Mouse (Mus musculus) T-cell, adult 2 months (primary cell): ENCODE measurements around the gene Pigz.
A peak's percentile ranks its signal among the peaks of the same experiment; 100 is the strongest.

Experiments
- DNase-seq: peaks from one replicate; pipeline ENCODE4 v3.0.0; 2022; ENCODE audit warnings: low spot score

The Pigz gene

GRCm38 (mm10) chr16:31933751-31934549 lies at the start of gene Pigz:
Gene Pigz, plus strand, starts transcription at chr16:31933851.
- no peak for DNase-seq

DNA sequence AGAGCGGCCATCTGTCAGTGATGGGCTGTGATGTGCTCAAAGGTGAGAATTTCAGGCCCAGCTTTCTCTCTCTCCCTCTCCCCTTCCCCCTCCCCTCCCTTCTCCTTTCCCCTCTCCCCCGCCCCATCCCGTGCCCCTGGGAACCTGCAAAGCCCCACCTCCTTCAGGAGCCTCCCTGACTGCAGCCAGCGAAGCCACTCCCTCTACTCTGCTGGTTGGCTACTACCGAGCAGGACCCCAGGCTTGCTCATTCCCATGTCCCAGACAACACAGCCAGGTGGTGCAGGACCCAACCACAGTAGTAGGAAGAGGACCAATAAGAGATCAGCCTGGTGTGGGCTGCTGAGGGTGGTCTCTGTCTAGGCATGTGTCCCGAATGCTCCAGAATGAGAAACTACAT lies 49.7 kb upstream of the Pigz start:
- no peak for DNase-seq

- DNase-seq, result no peak
These were observed 42.7 kb upstream of the Pigz start for GRCm38 (mm10) chr16:31890907-31891306.

DNA sequence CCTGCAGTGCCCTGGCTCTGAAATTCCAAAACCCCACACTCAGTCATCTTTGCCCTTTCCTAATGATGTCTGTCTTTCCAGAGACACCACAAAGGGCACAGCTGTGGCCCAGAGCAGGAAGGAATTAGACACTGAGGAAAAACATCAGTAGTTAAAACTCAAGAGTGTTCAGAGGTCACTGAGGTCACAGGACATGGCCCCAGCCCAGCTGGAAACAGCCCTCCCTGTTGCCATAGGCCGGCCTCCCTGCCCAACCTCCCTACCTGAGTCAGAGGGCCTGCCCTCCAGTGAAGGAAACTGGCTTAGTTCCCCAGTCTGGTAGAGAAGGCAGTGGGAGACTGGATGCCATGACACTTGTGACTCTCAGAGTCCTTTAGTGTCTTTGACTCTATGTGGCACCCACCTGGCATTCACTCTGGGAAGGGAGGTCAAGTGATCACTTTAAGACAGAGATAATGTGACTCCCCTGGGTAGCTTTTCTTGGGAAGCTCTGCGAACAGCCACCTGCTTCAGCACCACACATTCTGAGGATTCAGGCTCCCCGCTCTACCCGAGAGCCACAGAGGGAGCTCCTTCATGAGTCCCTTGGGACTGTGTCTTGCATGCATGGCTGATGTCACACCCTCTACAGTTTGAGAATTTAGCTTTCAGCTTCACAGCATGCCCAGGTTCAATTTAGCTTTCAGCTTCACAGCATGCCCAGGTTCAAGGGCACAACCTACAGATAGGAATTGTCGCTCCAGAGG lies 40.1 kb upstream of the Pigz start:
- DNase-seq, result no peak

- no peak for DNase-seq
These were observed 36.5 kb upstream of the Pigz start for GRCm38 (mm10) chr16:31896971-31897774.

GRCm38 (mm10) chr16:31898546-31899326 lies 34.9 kb upstream of the Pigz start:
- no peak for DNase-seq

GRCm38 (mm10) chr16:31901886-31902285 lies 31.8 kb upstream of the Pigz start:
- no peak for DNase-seq

DNA sequence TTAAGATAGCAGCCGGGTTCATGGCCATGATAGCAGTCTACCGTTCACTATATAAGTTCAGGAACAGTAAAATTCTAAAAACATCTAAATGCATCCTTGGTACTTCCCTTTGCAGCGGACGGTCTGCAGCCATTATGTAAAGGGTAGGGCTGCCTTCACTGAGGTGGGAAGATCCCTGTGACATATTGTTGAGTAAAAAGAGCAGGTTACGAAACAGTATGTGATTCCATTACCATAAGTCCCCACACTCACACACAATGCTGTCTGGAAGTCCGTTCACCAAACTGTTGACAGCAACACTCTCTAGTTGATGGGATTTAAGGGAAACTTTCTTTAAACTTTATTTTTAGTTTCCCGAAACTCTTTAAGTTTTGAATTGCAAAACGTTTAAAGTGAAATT lies 30.4 kb upstream of the Pigz start:
- DNase-seq, result no peak

GRCm38 (mm10) chr16:31905331-31905730 lies 28.3 kb upstream of the Pigz start:
- no peak for DNase-seq

GRCm38 (mm10) chr16:31905891-31906825 lies 27.5 kb upstream of the Pigz start:
- no peak for DNase-seq

- DNase-seq, result no peak
These were observed 26.8 kb upstream of the Pigz start for GRCm38 (mm10) chr16:31906896-31907295.

DNA sequence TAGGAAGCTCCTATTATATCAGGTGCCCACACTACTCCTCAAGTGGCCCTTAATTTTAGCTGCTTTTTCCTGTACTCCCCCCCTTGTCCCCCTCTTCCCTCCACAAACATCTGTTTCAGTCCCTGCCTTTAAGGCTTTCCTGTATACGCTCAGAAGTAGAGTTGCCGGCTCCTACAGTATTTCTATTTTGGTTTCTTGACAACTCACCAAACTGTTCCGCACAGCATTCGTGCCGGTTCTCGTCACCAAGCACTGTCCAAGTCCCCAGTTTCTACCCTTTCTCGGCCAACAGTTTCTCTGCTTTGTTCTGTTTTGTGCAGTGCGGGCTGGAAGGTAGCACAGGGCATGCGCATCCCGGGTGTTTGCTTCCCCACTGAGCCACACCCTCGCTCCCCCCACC lies 24.7 kb upstream of the Pigz start:
- DNase-seq, result no peak

- DNase-seq, result no peak
These were observed 23.3 kb upstream of the Pigz start for GRCm38 (mm10) chr16:31910281-31910847.

GRCm38 (mm10) chr16:31917776-31918175 lies 15.9 kb upstream of the Pigz start:
- DNase-seq, result no peak

- DNase-seq, result peak; percentile 45
These were observed 15.4 kb upstream of the Pigz start for GRCm38 (mm10) chr16:31918248-31918724.

- DNase-seq, result no peak
These were observed 9.3 kb upstream of the Pigz start for GRCm38 (mm10) chr16:31924368-31924767.

GRCm38 (mm10) chr16:31926091-31926490 lies 7.6 kb upstream of the Pigz start:
- DNase-seq, result no peak

DNA sequence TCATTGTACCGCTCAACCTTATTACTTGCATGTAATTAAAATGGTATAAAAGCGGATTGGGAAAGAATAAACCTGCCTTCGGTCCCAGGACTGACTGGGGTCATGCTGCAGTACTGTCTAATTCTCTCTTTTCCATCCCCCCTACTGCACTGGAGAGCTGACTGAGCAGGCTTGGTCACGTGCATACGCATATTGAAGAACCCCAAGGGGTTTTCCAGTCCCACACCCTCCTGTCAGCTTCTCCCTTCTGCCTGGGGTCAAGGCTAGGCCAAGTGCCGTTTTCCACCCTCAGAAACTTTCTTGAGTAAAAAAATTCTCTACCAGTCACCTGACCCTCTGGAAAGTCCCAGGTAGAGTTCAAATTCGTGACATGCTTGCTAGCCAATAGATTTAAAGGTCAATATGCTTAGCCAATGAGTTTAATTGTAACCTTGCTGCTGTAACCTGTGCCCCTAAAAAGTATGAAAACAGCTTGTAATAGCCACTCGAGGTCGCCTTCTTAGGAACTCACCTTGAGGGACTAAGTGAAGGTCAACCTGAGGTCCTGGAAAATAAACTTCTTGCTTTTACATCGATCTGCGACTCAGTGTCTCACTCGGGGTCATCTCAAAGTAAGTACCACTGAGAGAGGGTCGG lies 7.0 kb upstream of the Pigz start:
- DNase-seq, result no peak

GRCm38 (mm10) chr16:31927412-31927811 lies 6.2 kb upstream of the Pigz start:
- DNase-seq, result no peak

- DNase-seq, result no peak
These were observed 2.3 kb upstream of the Pigz start for GRCm38 (mm10) chr16:31931330-31931729.
